Mouse (Mus musculus) cerebellum, adult 2 months (tissue): Measurements from ENCODE around the gene Cript. TPM values are rescaled to one million over a fixed set of nuclear protein-coding genes. Genes with fewer than 3 reads are reported as not detected.

ENCODE experiments used
- DNase-seq, 2 experiments: peaks; one replicate each; pipeline ENCODE4 v3.0.0; 2021
- H3K27ac ChIP-seq: fragments of 200-500 bp; 2 replicates; pipeline ENCODE4 v1.5.1; 2012; ENCODE audit warnings: low read length, control low read depth, inconsistent platforms; ENCODE audit not compliant: insufficient read depth
- H3K27me3 ChIP-seq: fragments of 200-500 bp; 2 replicates; pipeline ENCODE4 v1.6.1; 2012; ENCODE audit warnings: inconsistent platforms, mild to moderate bottlenecking, low read length, moderate library complexity; ENCODE audit not compliant: control insufficient read depth, insufficient read depth
- H3K4me1 ChIP-seq: fragments of 200-500 bp; 2 replicates; pipeline ENCODE4 v1.6.1; 2011; ENCODE audit warnings: low read length; ENCODE audit not compliant: control insufficient read depth, insufficient read depth
- H3K4me3 ChIP-seq: fragments of 200-500 bp; replicated peaks from 2 replicates; pipeline ENCODE3; 2011; ENCODE audit warnings: mild to moderate bottlenecking, low read depth, low read length, control low read depth; ENCODE audit not compliant: insufficient read depth
- CTCF ChIP-seq: fragments of 200-500 bp; IDR thresholded peaks from 2 replicates; pipeline ENCODE4 v1.5.1; 2011; ENCODE audit warnings: low read depth, mild to moderate bottlenecking, control low read depth, low read length, moderate library complexity, borderline replicate concordance; ENCODE audit not compliant: insufficient read depth
- POLR2A ChIP-seq: fragments of 200-500 bp; IDR thresholded peaks from 2 replicates; pipeline ENCODE4 v1.6.1; 2011; ENCODE audit warnings: low read length, control low read depth, borderline replicate concordance; ENCODE audit not compliant: insufficient read depth
- WGBS: fragments of 180-500 bp; shearing (Covaris S2); methylation state at CpG from one replicate; pipeline ENCODE4 v1.1.7; 2018; 5-methylcytosine and 5-hydroxymethylcytosine counted together
- polyA plus RNA-seq: library from polyadenylated mRNA; depleted of rRNA; stranded (reverse); fragments of >200 nt; gene quantifications from 2 replicates; pipeline ENCODE4 v1.2.3, GENCODE M21; 2012

Cript gene
- polyA plus RNA-seq, 1 experiment = 86.6 TPM

- Histone ChIP-seq H3K27ac (no peak overlapping the region), H3K4me3 (no peak overlapping the region), H3K27me3 (no peaks in the 10 kb centered on the region), H3K4me1 (peaks cover 5% of the 10 kb centered on the region)
- no peak for DNase-seq
- TF ChIP-seq POLR2A = no peak
- no peak for TF ChIP-seq CTCF
- 39% methylated on average over 6 of the region's 6 CpGs for WGBS
Measured at GRCm38 (mm10) chr17:86988601-86989184, 36.7 kb upstream of the Cript start.

DNA sequence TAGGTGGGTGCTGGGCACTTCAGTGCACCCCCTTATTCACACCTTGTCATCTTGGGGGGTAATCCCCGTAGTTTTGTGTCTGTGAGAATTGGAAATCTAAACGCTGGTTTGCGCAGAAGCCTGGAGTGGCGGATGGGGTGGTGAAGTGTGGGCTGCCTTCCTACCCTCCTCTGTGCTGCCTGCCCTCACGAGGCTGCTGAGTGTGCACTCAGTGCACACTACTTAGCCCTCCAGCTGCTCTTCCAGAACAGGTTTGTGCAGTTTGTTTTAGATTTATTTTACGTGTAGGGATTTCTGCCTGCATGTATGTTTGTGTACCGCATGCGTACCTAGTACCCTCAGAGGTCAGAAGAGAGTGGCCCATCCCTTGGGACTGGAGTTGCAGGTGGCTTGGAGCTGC is 34.0 kb upstream of the Cript start:
- DNase-seq = no peak
- Histone ChIP-seq H3K4me1 (peaks cover 5% of the 10 kb centered on the region), H3K27me3 (no peaks in the 10 kb centered on the region), H3K27ac (no peak overlapping the region), H3K4me3 (no peak overlapping the region)
- WGBS = 93% methylated on average over 8 of the region's 8 CpGs
- TF ChIP-seq POLR2A = no peak
- TF ChIP-seq CTCF = no peak

DNA sequence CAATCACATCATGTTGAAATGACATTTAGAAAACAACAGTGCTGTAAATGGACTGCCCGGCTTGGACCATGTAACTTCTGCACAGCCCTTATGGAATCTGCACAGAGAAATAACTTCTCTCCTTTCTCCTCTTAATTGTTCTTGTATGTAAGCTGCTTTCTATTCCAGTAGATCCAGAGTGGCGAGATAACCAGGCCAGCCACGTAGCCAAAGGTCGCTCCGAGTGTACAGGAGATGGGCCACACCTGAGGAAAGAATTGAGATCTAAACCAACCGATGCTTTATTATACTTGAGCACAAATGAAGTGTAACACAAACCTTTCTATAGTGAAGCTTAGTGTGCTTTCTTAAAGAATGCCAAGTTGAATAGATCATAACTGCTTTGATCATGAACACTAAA is 28.0 kb upstream of the Cript start:
- DNase-seq = no peak
- H3K27me3 ChIP-seq = no peaks in the 10 kb centered on the region
- H3K4me1 ChIP-seq = no peaks in the 10 kb centered on the region
- TF ChIP-seq CTCF = no peak
- no peak for TF ChIP-seq POLR2A
- H3K27ac ChIP-seq = no peak overlapping the region
- H3K4me3 ChIP-seq = no peak overlapping the region
- WGBS = 98% methylated on average over 6 of the region's 6 CpGs

DNA sequence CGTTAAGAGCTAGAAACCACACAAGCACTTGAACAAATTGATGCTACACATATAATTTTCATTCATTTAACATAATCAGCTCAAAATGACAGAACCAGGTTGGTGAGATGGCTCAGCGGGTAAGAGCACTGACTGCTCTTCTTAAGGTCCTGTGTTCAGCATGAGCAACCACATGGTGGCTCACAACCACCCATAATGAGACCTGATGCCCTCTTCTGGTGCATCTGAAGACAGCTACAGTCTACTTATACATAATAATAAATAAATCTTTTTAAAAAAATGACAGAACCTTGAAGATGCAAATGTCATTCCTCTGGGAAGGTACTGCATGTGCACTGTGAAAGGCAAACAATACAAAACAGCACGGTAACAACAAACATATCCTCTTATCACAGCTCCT is 16.4 kb upstream of the Cript start:
- no peak overlapping the region for H3K27ac ChIP-seq
- no peak for TF ChIP-seq POLR2A
- H3K4me1 ChIP-seq = peaks cover 3% of the 10 kb centered on the region
- H3K4me3 ChIP-seq = no peak overlapping the region
- no peak for DNase-seq
- H3K27me3 ChIP-seq = no peaks in the 10 kb centered on the region
- WGBS = 96% methylated on average over 3 of the region's 3 CpGs

DNA sequence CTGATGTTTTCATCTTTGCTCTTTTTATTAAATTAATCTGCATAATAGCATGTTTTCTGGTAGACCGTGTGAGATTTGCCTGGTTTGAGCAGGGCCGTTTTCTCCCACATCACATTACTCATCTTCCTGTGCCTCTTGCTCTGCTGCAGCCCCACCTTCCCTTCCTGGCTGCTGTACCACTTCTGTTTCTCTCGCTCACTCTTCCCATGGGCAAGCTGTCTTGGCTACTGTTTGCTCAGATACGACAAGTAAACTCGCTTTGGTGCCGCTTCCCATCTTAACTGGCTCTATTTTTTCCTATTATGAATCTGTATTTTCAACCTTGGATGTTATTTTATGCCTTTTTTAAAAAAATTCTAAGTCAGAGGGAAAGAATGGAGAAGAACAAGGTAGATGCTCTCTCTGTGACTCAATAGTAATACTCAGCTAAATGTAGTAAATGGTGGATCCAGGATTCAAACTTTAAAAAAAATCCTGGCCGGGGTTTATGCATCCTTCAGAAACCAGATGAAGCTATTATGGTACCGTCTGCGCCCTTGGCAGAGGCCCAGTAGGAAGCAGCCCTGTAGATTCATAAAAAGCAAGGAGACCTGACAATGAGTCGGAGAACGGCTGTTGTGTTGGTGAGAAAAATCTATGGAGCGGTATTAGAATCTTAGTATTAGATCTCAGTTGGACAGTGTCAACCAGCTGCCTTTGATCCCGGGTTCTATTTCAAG is 13.9 kb upstream of the Cript start:
- TF ChIP-seq POLR2A (no peak), CTCF (no peak)
- no peak overlapping the region for H3K27ac ChIP-seq
- DNase-seq = peak; percentile 82 to 90
- H3K4me3 ChIP-seq = no peak overlapping the region
- peaks cover 3% of the 10 kb centered on the region for H3K4me1 ChIP-seq
- no peaks in the 10 kb centered on the region for H3K27me3 ChIP-seq
- 8% methylated on average over 13 of the region's 13 CpGs for WGBS

- no peaks in the 10 kb centered on the region for H3K27me3 ChIP-seq
- H3K4me3 ChIP-seq = no peak overlapping the region
- no peak for DNase-seq
- 90% methylated on average over 5 of the region's 5 CpGs for WGBS
- peaks cover 4% of the 10 kb centered on the region; the same call in 1 of the 2 replicates for H3K4me1 ChIP-seq
- no peak for TF ChIP-seq CTCF
- TF ChIP-seq POLR2A = no peak
- no peak overlapping the region for H3K27ac ChIP-seq
Measured at GRCm38 (mm10) chr17:87019692-87020091, 5.7 kb upstream of the Cript start.

DNA sequence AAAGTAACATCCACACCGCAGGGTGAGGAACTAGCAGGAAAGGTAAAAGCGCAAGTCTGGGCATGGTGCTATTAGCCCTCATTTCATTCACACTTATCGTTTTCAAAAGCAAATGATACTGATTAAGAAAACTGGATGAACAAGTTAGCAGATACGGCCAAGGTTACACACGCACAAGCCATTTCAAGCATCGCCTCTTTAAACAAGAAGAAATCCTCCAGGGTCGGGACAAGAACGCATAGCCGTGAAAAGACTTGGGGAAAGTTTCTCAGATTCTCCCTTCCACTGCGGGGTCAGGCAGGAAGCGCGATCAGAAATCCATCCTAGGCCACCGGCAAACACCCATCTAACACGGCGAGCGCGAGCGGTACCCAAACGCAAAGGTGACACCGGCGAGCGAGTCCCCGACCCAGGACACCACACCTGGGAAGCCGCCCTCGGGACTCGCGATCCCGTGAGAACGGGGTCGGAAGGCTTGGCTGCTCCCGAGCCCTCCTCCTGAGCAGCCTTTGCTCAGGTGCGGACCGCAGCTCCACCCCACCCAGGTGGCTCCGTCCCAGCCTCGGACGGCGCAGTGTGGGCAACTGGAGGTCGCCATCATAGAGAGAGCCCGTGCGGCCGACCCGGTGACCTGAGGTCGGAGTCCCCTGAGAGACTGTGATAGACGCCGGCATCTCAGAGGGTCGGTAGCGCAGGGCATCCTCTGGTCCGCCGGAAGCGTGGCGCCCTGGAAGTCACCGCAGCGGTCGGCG is 683 bp upstream of the Cript start:
- H3K4me3 ChIP-seq = peak overlapping the region; percentile 73
- H3K27me3 ChIP-seq = no peaks in the 10 kb centered on the region
- peak overlapping the region; percentile 23; the same call in 1 of the 2 replicates for H3K27ac ChIP-seq
- no peak for DNase-seq
- TF ChIP-seq CTCF = no peak
- TF ChIP-seq POLR2A = no peak
- peaks cover 4% of the 10 kb centered on the region; the same call in 1 of the 2 replicates for H3K4me1 ChIP-seq
- WGBS = 2% methylated on average over 55 of the region's 55 CpGs
